Mouse (Mus musculus): Measurements from ENCODE around the gene Vill.

The Vill gene

DNA sequence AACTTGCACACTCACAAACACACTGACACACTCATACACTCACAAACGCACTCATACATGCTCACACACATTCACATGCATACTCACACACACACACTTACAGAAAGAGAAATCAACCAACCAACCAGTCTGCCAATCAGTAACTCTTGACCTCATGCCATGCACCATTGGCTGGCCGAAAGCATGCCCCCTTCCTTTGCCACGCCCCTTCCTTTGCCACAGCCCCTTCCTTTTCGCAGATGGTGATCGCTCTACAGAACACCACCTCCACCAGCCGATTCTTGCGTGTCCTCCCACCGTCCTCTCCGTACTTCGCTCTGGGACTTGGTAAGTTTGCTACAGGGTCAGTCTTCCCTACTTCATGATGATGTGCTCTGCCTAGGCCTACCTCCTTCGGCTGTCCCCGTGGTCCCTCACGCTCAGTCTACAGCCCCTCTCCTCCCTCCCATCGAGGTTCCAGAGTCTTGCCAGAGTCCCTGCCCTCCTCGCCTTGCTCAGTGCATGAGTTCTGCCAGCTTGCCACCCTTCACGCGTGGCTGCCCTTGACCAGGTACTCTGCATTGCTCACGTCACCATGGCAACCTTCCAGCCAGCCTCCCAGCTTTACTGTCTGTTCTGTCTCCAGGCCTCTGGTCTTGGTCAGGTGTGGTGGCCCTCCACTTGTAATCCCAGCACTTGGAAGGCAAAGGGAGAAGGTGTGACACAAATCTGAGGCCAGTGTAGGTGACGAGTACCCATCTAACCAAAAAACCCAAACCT, 67.0 kb downstream of the Vill start:
- no peak for DNase-seq

- DNase-seq: no peak
These were observed 67.6 kb downstream of the Vill start for GRCm38 (mm10) chr9:119120168-119120560.

All from thymus, postnatal 25 days (tissue).